Mouse (Mus musculus): Measurements from ENCODE around the gene Cbwd1.

Cbwd1 gene

DNA sequence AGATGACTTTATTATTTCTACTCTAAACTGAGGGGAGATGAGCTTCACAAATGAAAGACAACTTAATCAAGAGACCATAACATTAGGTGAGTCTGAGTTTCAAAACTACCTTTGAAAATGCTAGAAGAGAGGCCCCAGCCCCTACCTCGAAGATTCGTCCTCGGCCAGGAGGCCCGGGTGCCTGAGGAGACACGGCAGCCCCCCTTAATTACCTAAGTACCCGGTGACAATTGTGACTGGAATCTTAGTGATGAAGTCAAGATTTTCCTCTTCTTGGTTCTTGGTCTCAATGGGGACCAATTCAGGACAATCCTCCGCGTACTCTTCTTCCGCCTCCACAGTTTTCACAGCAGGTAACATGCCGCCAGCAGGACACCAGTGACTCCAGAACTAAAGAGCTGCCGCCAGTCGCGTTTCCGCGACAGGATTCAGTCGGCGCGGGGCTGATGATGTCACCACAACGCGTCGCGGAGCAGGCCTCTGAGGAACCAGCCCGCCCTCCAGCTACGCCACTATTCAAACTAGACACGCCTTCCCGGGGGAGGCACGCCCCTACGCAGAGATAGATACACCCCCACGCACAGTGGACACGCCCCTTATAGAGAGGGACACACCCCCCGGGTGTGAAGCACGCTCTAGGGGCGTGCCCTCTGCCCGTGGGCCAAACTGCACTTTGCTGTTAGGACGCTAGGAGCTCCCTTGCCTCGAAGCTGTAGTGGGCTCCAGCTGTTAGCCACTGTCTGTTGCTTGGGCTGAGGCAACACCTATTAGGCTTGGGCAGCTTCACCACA lies at the start of gene Cbwd1:
Cbwd1 (minus strand) TSS at position 439 of the 791 bp plus-strand sequence.
- peak; percentile 99 for DNase-seq (ENCODE audit: low read depth, low spot score)

DNA sequence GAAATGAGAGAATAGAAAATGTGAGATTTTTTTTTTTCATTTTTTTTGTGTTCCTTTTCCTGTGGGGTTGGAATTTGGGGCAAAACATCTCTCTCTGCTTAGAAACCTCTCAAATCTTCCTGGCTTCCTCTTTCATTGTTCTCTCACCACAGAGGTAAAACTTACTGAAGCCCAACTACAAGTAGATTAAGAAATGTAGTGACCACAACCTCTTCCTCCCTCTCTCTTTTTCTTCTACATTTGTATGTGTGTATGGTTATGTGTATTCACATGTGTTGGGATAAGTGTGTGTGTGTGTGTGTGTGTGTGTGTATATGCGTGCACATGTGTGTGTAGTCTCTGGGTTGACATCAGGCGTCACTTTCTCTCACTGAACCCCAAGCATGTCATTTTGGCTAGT lies 47.1 kb upstream of the Cbwd1 start:
- no peak for DNase-seq (ENCODE audit: low read depth, low spot score)

DNA sequence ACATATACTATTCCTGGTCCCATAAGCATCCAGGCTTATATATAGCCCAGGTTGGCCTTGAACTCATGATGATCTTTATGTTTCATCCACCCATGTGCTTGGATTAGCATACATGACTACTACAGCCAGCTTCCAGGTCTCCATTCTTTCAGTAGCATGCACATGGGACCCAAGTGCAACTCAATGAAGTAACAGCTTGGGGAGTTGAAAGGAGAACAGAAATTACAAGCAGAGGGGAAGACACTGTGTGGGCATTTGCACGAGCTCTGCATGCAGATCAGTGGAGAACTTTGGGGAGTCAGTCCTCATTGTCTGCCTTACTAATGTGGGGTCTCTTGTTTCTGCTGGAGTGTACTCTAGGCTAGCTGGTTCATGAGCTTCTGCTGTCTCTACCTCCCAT lies 45.3 kb upstream of the Cbwd1 start:
- DNase-seq (ENCODE audit: low read depth, low spot score): no peak

DNA sequence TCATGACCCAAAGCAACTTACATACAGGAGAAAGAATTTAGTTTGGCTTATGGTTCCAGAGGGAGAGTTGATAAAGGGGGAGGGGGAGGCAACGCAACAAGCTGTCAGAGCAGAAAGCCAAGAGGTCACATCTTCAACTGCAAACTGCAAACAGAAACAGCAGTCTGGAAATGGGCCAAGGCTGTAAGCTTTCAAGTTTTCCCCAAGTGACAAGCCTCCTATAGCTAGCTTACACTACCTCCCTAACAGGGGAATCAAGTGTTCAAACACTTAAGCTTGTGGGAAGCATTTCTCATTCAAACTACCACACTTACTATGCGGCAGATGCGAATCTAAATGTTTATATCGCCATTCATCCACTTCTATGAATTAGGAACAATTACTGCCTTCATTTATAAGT lies 42.4 kb upstream of the Cbwd1 start:
- no peak for DNase-seq (ENCODE audit: low read depth, low spot score)

DNA sequence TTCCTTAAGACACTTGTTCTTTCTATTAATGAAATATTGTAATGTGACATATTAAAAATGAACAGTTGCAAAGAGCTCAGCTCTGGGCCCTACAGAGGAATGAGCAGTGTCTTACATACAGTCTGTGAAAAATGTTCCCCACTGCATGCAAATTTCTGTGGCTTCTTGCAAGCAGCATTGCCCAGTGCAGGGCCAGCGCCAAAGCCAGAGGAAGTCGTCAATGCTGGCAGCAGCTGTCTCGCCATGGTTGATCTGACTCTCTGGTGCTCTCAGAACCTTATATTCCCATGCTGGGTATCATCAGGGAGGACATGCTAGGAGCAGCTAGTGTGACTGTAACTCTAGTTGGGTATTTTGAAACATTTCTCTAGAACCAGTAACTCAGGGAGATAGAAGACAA lies 41.4 kb upstream of the Cbwd1 start:
- no peak for DNase-seq (ENCODE audit: low read depth, low spot score)

DNA sequence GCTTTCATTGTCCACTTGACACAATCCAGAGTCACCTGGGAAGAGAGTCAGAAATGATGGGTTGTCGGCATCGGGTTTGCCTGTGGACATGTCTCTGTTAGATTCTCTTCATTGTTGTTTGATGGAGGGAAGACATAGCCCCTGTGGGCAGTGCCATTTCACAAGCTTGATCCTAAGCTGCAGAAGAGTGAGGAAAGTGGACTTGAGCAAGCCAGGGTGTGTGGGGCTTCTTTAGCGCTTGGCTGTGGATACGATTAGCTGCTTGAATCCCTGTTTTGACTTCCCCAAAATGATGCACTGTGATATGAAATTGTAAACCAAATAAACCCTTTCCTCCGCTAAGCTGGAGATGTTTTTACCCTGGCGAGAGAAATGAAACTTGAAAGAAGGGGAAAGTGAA lies 40.6 kb upstream of the Cbwd1 start:
- DNase-seq (ENCODE audit: low read depth, low spot score): no peak

DNA sequence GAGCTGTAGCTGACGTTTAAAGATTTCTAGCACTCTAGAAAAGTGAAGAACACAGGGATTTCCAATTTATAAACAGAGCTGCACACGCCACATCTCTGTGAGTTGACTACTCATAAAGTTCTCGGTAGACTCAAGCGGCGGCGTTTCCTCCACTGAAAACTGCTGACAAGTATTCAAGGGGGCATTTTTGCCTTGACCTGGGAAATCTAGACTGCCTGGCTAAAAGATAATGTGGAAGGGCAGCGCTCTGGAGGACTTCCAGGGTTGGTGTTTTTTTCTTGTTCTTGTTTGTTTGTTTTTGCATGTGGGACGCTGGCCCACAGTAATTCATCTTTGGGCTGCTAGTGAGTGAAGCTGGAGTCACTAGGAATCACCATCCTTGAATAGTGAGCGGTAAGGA lies 38.7 kb upstream of the Cbwd1 start:
- peak; percentile 12 for DNase-seq (ENCODE audit: low read depth, low spot score)

DNA sequence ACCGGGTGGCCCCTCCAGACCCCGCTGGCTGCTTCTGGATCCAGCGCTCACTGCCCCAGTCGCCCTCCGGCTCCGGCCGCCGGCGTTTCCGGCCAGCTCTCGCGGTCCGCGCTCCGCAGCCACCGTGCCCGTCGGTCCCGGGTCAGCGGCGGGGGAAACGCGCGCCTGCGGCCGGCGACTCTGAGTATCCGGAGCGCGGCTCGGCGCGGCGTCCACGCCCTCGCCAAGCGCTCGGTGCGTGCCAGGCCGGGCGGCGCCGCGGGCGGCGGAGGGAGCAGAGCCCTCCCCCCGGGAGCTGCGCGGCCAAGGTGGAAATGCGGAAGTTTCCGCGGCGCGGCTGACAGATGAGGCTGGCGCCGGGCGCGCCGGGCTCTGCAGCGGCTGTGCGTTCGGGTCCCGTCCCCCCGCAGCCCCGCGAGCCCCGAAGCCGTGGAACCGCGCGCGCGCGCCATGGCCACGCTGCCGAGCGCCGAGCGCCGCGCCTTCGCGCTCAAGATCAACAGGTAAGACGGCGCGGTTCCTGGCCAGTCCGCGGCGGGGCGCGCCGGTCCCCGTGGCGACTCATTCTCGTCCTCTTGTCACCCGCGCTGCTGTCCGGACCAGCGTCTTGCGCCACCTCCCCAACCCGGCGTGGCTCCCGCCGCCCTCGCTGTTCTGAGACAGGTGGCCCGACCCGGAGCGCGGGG lies 37.9 kb upstream of the Cbwd1 start, which contains the start of gene Dock8:
Dock8 (plus strand) TSS at position 334 of the 686 bp plus-strand sequence.
- DNase-seq (ENCODE audit: low read depth, low spot score): peak; percentile 72

DNA sequence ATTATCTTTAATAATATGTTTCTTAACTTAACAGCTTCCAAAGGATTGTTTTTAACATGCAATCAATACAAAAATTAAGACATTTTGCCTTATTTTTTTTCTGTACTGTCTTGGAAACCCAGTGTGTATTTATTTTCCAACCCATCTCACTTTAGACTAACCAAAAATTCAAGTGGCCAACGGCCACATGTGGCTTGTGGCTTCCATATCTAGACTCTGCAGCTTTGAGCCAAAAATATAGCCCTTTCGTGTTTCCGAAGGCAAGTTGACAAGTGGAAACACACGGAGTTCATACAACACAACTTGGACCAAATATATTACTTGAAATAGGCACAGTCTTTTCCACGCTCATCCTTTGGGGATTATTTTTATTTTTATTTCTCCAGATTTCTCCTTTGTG lies 37.2 kb upstream of the Cbwd1 start:
- no peak for DNase-seq (ENCODE audit: low read depth, low spot score)

DNA sequence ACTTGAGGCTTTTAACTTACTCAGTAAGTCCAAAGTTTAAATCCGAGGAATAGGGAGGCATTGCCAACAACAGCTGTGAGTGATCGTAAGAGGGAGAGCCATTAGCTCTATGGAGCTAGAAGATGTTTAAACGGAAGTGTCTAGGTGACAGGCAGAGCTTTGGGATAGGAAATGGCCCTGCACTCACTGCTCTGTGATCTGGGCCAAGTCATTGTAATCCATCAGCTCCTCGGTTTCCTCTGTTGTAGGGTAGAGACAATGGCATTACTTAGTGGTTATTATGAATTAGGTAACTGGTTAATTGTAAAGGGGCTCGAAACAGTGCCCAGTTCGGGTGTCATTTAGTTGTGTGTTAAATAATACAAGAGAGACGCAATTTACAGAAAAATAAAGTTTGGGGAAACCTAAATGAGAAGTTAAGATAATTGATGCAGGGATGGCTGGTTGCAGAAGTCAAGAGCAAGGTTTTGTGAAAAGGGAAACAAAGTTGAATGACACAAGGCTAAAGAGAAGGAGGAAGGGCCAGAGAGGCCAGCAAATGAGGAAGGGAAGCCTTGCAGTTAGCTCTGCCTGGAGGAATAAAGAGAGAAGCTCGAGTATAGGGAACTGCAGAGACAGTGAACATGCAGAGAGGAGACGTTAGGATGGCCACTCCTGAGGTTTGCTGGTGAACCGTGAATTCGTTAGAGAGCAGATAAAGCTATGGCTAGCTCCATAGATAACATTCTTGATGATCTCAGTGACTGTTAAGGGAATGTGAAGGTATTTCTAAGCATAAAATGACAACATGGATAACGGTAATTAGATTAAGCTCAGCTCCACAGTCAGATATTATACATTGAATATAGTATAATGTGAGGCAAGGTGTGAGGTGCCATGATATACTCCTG lies 35.6 kb upstream of the Cbwd1 start:
- DNase-seq (ENCODE audit: low read depth, low spot score): no peak

DNA sequence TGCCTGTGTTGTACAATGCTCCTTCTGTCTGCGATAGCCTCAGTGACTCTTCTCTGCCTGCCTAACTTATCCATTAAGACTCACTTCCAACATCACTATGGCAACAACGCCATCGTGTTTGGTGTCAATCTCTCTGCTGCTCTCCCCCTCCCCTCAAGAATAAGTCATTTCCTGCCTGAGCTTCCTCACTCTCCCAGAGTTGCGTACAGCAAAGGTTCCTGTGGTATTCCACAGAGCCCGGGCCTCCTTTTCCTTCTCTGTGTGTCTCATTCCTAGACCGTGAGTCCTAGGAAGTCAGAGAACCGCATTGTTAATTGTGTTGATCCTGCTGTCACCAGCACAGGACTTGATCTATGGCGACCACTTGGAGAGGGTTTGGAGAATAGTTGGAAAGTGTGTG lies 33.5 kb upstream of the Cbwd1 start:
- peak; percentile 23 for DNase-seq (ENCODE audit: low read depth, low spot score)

DNA sequence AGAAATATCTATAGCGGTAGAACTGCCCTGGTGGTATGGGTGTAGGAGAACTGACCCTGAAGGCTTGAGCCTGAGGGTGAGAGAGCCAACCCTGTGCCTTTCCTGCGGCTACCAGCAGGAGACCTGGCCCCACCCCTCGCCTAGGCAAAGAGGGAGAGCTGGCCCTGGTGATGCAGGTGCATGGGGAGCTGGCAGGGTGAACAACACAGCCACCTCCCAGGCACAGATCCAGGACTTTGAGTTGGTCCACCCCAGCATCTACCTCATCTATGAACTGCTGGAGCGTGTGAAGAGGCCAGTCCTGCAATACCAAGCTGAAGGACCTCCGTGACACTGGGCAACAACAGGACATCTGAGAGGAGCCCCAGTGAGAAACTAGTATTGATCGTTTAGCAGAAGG lies 32.1 kb upstream of the Cbwd1 start:
- DNase-seq (ENCODE audit: low read depth, low spot score): no peak

DNA sequence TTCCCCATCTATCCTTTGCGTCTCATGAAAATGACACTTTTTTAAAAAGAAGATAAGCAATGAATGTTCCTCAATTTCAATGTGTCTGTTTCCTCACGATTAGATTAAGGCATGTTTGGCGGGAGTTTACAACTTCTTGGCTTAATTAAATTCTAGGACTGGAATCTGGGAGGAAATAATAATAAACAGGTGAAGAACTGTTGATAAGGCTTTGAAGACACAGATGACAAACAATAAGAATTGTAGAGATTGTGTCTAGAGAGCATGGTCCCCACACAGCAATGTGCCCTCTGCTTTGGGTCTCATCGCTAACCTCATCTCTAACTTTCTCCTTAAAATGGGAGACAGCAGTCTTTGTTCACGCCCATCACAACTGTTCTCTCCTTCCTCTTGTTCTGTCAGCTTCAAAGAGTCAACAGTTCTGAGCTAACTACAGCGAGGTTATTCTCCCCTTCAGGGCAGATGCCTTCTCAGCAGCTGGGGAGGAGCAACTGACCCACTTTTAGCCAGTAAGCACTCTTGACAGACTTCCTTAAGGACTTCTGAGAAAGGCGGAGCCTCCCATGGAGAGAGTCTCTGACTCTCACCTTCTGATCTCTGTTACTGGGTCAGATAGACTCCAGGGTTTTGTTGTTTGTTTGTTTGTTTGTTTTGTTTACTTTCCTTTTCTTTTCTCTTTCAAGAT lies 28.9 kb upstream of the Cbwd1 start:
- DNase-seq (ENCODE audit: low read depth, low spot score): no peak

DNA sequence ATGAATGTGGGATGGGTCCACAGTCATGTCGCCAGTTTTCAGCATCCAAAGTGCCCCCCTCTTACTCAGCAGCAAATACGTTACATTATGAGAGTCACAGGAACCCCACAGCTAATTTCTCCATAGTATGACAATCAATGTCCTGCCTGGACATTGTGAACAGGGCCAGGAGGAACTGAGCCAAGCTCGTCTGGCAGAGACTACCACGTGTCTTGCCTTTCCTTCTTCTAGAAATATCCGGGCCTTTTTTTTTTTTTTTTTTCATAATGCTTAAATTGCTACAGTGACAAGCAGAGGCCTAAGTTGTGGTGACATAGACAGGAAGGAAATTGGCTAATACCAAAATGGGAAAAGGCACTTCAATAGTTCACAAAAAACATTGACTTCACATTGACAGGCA lies 27.4 kb upstream of the Cbwd1 start:
- DNase-seq (ENCODE audit: low read depth, low spot score): no peak

DNA sequence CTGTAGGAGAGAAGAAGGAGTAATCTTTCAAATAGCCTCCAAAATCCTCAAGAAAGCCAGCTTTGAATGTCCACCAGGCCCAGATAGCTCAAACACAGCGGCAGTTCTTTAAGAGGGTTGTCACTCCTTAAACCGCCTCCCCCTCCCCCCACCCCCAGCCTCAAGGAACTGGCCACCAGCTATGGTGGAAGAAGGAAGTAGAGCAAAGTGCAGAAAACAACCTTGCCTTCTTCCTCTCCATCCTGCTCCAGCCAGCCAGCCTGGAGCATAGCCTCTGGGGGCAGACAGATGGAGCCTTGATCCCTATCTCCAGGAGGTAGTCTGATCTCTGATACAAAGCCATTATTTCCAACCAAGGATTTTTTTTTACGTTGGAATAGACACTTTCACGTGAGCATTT lies 25.9 kb upstream of the Cbwd1 start:
- DNase-seq (ENCODE audit: low read depth, low spot score): no peak

DNA sequence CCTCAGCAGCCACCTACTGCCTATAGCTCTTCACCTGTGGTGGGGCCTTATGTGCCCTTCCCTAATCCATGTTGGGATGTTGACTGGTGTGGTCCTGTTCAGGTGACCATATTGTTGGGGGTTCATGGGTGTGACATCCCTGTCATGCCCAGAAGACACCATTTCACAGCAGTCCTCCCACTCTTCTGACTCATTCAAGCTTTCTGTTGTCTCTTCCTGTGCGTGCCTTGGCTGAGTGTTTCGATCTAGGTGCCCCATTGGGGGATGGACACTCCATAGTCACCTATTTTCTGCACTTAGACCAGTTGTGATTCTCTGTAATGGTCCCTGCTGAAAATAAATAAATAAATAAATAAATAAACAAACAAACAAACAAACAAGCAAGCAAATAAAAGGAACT lies 23.6 kb upstream of the Cbwd1 start:
- DNase-seq (ENCODE audit: low read depth, low spot score): peak; percentile 13

DNA sequence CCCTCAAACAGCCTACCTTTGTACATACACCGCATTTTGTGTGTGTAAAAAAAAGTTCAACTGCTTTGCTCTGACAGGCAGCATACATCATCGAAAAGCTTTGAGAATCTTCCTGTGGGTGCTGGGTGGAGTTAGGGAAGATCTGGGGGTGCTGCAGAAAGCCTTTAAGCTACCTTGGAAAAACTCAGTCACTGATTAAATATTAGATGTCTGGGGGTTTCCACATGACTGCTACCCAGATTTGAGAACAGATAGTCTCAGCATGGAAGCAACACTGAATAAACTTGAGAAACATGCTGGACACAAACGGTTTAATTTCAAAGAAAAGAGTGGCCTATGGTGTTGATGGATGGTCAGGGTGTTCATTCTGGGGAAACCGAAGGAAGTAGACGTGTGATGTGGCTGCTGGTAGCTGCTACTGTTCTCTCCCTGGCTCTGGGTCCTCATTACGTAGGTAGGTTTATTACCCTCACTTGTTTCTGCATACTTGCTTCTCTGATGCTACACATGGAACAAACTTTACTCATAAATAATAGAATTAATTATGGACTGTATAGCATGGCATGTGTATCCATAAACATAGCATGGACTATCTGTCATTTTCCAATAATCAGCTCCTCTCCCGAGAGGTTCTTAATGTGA lies 22.6 kb upstream of the Cbwd1 start:
- peak; percentile 41 for DNase-seq (ENCODE audit: low read depth, low spot score)

DNA sequence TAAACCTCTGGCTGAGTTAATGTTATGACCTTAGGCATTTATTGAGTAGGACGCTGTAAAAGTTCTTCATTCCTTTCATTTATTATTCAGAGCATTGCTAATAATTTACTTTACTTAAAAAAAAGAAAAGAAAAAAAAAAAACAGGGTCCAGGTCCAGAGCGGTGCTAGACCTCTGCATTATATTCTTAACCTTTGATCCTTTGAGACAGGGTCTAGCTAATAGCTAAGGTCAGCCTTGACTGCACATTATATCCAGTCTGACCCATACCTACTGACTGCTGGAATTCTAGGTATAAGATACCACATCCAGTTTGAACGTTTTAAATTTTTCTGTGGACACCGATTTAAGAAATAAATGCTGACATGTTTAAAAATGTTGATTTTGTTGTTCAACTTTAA lies 21.6 kb upstream of the Cbwd1 start:
- no peak for DNase-seq (ENCODE audit: low read depth, low spot score)

DNA sequence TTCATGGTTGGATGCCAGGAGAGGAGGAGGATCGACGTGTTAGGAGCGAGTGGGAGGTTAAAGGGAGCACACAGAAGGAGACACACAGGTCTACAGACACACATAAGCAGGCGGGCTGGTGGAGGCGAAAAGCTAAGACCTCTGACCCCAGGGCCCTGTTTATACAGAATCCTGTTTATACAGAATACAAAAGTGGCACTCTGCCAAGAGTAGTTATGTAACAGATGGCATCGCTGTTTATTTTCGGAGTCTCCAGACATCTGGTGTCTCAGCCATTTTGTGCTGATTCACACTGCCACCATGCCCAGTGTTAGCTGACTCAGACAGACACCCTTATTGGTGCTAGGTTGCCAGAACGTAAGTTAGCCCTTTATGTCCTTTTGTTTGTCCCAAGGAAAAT lies 19.9 kb upstream of the Cbwd1 start:
- no peak for DNase-seq (ENCODE audit: low read depth, low spot score)

DNA sequence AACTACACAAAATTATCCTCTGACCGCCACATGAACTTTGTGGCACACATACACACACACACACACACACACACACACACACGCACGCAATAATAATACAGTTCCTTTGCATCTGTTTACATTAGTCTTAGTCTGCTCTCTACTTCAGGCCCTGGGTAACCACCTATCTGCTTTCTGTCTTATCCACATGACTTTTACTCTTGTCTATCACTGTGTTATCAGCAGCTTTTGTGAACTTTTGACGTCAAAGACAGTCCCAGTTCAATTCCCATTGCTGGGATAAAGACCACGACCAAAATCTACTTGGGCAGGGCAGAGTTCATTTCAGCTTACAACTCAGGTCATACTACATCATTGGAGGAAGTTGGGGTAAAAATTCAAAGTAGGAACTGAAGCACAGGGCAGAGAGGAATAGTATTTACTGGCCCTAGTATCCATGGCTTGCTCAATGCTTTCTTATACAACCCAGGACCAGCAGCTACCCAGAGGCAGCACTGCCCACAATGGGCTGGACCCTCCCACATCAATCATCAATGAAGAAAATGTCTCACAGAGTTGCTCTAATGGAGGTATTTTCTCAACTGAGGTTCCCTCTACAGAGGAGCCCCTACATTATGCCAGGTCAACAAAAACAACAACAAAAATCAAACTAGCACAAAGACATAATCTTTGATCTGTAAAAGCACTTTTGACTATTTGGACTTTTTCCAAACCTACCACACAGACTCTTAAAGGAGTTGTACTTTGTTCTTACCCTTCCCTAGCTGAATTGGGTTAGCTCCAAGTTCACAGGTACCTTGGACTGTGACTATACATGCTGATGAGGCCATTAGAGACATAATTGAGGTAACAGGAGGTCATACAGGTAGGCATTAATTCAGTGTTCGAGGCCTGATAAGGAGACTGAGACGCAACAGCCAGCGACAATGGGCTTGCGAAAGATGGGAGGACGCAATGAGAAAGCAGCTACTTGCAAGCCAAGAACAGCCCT lies 17.7 kb upstream of the Cbwd1 start:
- no peak for DNase-seq (ENCODE audit: low read depth, low spot score)

All from CD4-positive, CD25-positive, alpha-beta regulatory T cell, adult 2 months (primary cell).